Mouse (Mus musculus) embryonic facial prominence, embryonic 14.5 days (tissue): ENCODE measurements at regions not wholly inside any gene's neighbourhood (a gene's known extent, or its start where the extent isn't known, plus 50 kb on each side); places are given as distances from the start of the nearest gene placed in this dataset.

Source experiments
- ATAC-seq: fragments of 200-750 bp; cut with Nextera tagmentation; 2 replicates; pipeline ENCODE4 v1.8.0; 2017; ENCODE audit warnings: low read depth, moderate number of reproducible peaks, moderate TSS enrichment
- DNase-seq: peaks from one replicate; pipeline ENCODE4 v3.0.0-alpha.2; 2015; ENCODE audit warnings: low spot score
- H3K27ac ChIP-seq: fragments of 300-500 bp; sonication (generic); replicated peaks from 2 replicates; pipeline ENCODE4 v1.5.1; 2014; ENCODE audit warnings: low read depth, mild to moderate bottlenecking, low read length, moderate library complexity
- H3K27me3 ChIP-seq: fragments of 300-500 bp; sonication (generic); replicated peaks from 2 replicates; pipeline ENCODE4 v1.6.1; 2014; ENCODE audit warnings: low read length; ENCODE audit not compliant: control insufficient read depth, insufficient read depth
- H3K36me3 ChIP-seq: fragments of 300-500 bp; sonication (generic); 2 replicates; pipeline ENCODE4 v1.6.1; 2014; ENCODE audit warnings: low read length, mixed read lengths; ENCODE audit not compliant: control insufficient read depth, insufficient read depth
- H3K4me1 ChIP-seq: fragments of 300-500 bp; sonication (generic); 2 replicates; pipeline ENCODE4 v1.6.1; 2014; ENCODE audit warnings: antibody characterized with exemption, low read length; ENCODE audit not compliant: control insufficient read depth, insufficient read depth
- H3K4me2 ChIP-seq: fragments of 300-500 bp; sonication (generic); 2 replicates; pipeline ENCODE4 v1.6.1; 2014; ENCODE audit warnings: low read depth, mild to moderate bottlenecking, low read length, moderate library complexity, mixed read lengths
- H3K4me3 ChIP-seq: fragments of 300-500 bp; sonication (generic); 2 replicates; pipeline ENCODE4 v1.5.1; 2014; ENCODE audit warnings: low read depth, mild to moderate bottlenecking, low read length
- H3K9ac ChIP-seq: fragments of 300-500 bp; sonication (generic); 2 replicates; pipeline ENCODE4 v1.6.1; 2014; ENCODE audit warnings: low read depth, mild to moderate bottlenecking, low read length, moderate library complexity, mixed read lengths
- H3K9me3 ChIP-seq: fragments of 300-500 bp; sonication (generic); 2 replicates; pipeline ENCODE4 v1.6.1; 2016; ENCODE audit warnings: low read length; ENCODE audit not compliant: control insufficient read depth
- whole genome bisulfite sequencing: fragments of 180-500 bp; shearing (Covaris S2); extraction: QIAGEN DNeasy Blood & Tissue Kit; methylation state at CpG from one replicate; pipeline ENCODE4 v1.1.7; 2014; 5-methylcytosine and 5-hydroxymethylcytosine counted together

DNA sequence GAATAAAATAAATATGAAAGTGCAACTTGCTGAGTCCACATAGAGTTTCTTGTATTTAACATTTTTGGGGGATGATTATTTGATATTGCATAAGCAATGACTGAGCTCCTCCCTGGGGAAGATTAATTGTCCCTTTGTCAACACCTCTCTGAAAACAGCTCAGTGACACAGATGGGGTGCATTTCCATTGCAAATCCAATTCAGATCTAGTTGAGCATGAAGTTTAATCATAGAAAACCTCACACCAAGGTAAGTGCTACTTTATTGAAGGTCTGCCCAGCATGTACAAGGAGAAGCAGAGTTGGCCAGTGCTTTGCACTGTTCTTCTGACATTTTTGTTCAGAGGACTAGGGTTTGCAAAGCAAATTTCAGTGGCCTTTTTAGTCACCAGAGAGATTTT lies 827.5 kb upstream of the Cdh6 start:
- H3K36me3 ChIP-seq = no peaks in the 10 kb centered on the region

DNA sequence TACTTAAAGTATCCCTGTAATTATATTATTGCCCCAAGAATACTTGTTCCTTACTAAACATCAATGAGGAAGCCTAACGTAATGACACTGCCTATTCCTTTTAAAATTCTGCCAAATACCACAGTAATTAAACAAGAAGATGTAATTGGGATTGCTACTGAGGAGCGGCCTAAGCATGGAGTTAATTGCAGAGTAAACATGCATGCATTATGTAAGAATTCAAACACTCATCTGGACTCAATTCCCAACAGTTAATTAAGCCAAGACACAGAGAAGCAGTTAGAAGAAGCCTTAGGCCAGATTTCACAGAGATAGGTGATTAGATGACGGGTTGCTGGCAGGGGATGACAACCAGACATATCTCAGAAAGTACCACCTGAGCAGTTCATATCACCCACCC lies 816.3 kb upstream of the Cdh6 start:
- no peak for ATAC-seq
- 43% methylated on average over 3 of the region's 3 CpGs for WGBS
- no peaks in the 10 kb centered on the region for H3K36me3 ChIP-seq
- H3K4me3 ChIP-seq = no peak overlapping the region
- no peak overlapping the region for H3K4me2 ChIP-seq
- H3K9me3 ChIP-seq = no peaks in the 10 kb centered on the region
- H3K27ac ChIP-seq = no peak overlapping the region
- peak; percentile 19 for DNase-seq
- H3K4me1 ChIP-seq = no peaks in the 10 kb centered on the region
- H3K27me3 ChIP-seq = no peaks in the 10 kb centered on the region
- no peak overlapping the region for H3K9ac ChIP-seq

More for the DNA sequence above, 827.5 kb upstream of the Cdh6 start:
- H3K4me3 ChIP-seq = no peak overlapping the region
- DNase-seq = no peak
- no peak overlapping the region for H3K4me2 ChIP-seq
- no peaks in the 10 kb centered on the region for H3K9me3 ChIP-seq
- ATAC-seq = no peak
- no peaks in the 10 kb centered on the region for H3K4me1 ChIP-seq
- no peak overlapping the region for H3K9ac ChIP-seq
- H3K27ac ChIP-seq = no peak overlapping the region
- H3K27me3 ChIP-seq = no peaks in the 10 kb centered on the region

GRCm38 (mm10) chr15:13988919-13989510 lies 815.5 kb upstream of the Cdh6 start:
- no peak overlapping the region for H3K9ac ChIP-seq
- H3K4me1 ChIP-seq = no peaks in the 10 kb centered on the region
- no peaks in the 10 kb centered on the region for H3K36me3 ChIP-seq
- no peaks in the 10 kb centered on the region for H3K27me3 ChIP-seq
- 68% methylated on average over 8 of the region's 8 CpGs for WGBS
- no peak overlapping the region for H3K27ac ChIP-seq
- no peak for DNase-seq
- H3K4me3 ChIP-seq = no peak overlapping the region
- no peaks in the 10 kb centered on the region for H3K9me3 ChIP-seq
- no peak overlapping the region for H3K4me2 ChIP-seq
- ATAC-seq = no peak

DNA sequence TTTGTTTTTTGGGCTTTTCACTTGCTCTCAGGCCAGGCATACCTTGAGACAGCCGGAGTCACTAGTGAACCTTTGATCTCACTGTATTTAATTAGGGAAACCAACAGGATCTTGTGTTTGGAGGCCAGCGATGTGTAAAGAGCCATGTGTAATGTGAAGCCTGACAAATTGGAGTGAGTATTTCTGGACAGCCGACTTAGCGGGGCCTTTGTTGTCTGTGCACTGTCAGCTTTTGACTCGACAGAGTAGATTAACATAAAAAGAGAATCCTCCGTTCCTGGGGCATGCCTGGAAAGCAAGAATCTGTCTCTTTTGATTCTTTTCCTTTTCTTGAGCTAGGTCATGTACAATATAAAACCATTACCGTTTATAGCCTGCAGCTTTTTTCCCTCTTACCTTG lies 796.3 kb upstream of the Cdh6 start:
- Histone ChIP-seq H3K27ac (no peak overlapping the region), H3K36me3 (no peaks in the 10 kb centered on the region), H3K9ac (no peak overlapping the region), H3K4me1 (no peaks in the 10 kb centered on the region), H3K4me3 (no peak overlapping the region), H3K9me3 (no peaks in the 10 kb centered on the region), H3K27me3 (no peaks in the 10 kb centered on the region), H3K4me2 (no peak overlapping the region)
- 24% methylated on average over 7 of the region's 7 CpGs for WGBS
- peak; percentile 43 for DNase-seq
- ATAC-seq = 0 out of 2 replicates have a peak, but pooled peaks have one; percentile 41
